Mouse (Mus musculus): Measurements from ENCODE around the gene Gm11634. TPM values are rescaled to one million over a fixed set of nuclear protein-coding genes. Genes with fewer than 3 reads are reported as not detected.

Gene Gm11634
- total and polyA plus RNA-seq, 3 experiments = not detected

- no peak for DNase-seq (ENCODE audit: extremely low read depth)
- Histone ChIP-seq H3K4me1 (ENCODE audit: control insufficient read depth in 1 of 2, insufficient read depth in 2 of 2) (peaks cover 0 to 18% of the 10 kb centered on the region in 2 experiments; a peak in 2 of 4 replicates), H3K36me3 (replicated peaks in 1 of 2; ENCODE audit: control insufficient read depth in 1 of 2, insufficient read depth in 1 of 2, low read length in 1 of 2) (peaks cover 70 to 90% of the 10 kb centered on the region in 2 experiments), H3K9ac (ENCODE audit: insufficient read depth, low read depth) (no peak overlapping the region), H3K9me3 (replicated peaks; ENCODE audit: low read length) (no peaks in the 10 kb centered on the region), H3K4me3 (replicated peaks in 1 of 3; ENCODE audit: low read depth in 2 of 3, low read length in 2 of 3, poor library complexity in 1 of 3) (no peak overlapping the region), H3K4me2 (ENCODE audit: insufficient read depth, low read depth, poor library complexity, severe bottlenecking) (no peak overlapping the region), H3K27me3 (replicated peaks) (no peaks in the 10 kb centered on the region), H3K79me2 (replicated peaks; ENCODE audit: control insufficient read depth, extremely low read depth, insufficient read depth, poor library complexity, severe bottlenecking) (no peaks in the 10 kb centered on the region), H3K27ac (ENCODE audit: insufficient read depth, low read depth) (no peak overlapping the region)
- TF ChIP-seq TBP (conservative IDR thresholded peaks at IDR 0.05; ENCODE audit: low read depth, low read length) (no peak), ELF1 (IDR thresholded peaks at IDR 0.05; ENCODE audit: low read depth, low read length) (no peak), CTCF (conservative IDR thresholded peaks at IDR 0.05 in 1 of 2, IDR thresholded peaks at IDR 0.05 in 1 of 2; ENCODE audit: low read depth in 2 of 2, low read length in 2 of 2) (peak; percentile 53 to 58; a peak in 3 of 4 replicates)
- dilution Hi-C loops (cut with MboI; ENCODE audit: extremely low pct_ligation_motif_present, extremely low pct_unique_long_range_greater_than_20kb, low sequenced_read_pairs) (no loop called here), in situ Hi-C loops (cut with MboI; ENCODE audit: low pct_ligation_motif_present, low pct_unique_long_range_greater_than_20kb, low sequenced_read_pairs) (no loop called here)
These were observed 22.9 kb downstream of the Gm11634 start for GRCm38 (mm10) chr11:101576116-101576515.

GRCm38 (mm10) chr11:101568421-101568820, 30.6 kb downstream of the Gm11634 start:
- no peak for DNase-seq (ENCODE audit: extremely low read depth)
- no peak for TF ChIP-seq NRF1 (IDR thresholded peaks at IDR 0.05; ENCODE audit: low read depth, low read length)
- Histone ChIP-seq H3K36me3 (replicated peaks in 1 of 2; ENCODE audit: control insufficient read depth in 1 of 2, insufficient read depth in 1 of 2, low read length in 1 of 2) (peaks cover 85 to 89% of the 10 kb centered on the region in 2 experiments), H3K79me2 (replicated peaks; ENCODE audit: control insufficient read depth, extremely low read depth, insufficient read depth, poor library complexity, severe bottlenecking) (no peaks in the 10 kb centered on the region), H3K9ac (ENCODE audit: insufficient read depth, low read depth) (no peak overlapping the region), H3K4me3 (replicated peaks in 1 of 3; ENCODE audit: low read depth in 2 of 3, low read length in 2 of 3, poor library complexity in 1 of 3) (no peak overlapping the region), H3K9me3 (replicated peaks; ENCODE audit: low read length) (no peaks in the 10 kb centered on the region), H3K27ac (ENCODE audit: insufficient read depth, low read depth) (no peak overlapping the region), H3K27me3 (replicated peaks) (no peaks in the 10 kb centered on the region), H3K4me2 (ENCODE audit: insufficient read depth, low read depth, poor library complexity, severe bottlenecking) (no peak overlapping the region), H3K4me1 (ENCODE audit: control insufficient read depth in 1 of 2, insufficient read depth in 2 of 2) (no peaks in the 10 kb centered on the region)
- in situ Hi-C loops (cut with MboI; ENCODE audit: low pct_ligation_motif_present, low pct_unique_long_range_greater_than_20kb, low sequenced_read_pairs) (no loop called here), dilution Hi-C loops (cut with MboI; ENCODE audit: extremely low pct_ligation_motif_present, extremely low pct_unique_long_range_greater_than_20kb, low sequenced_read_pairs) (no loop called here)

DNA sequence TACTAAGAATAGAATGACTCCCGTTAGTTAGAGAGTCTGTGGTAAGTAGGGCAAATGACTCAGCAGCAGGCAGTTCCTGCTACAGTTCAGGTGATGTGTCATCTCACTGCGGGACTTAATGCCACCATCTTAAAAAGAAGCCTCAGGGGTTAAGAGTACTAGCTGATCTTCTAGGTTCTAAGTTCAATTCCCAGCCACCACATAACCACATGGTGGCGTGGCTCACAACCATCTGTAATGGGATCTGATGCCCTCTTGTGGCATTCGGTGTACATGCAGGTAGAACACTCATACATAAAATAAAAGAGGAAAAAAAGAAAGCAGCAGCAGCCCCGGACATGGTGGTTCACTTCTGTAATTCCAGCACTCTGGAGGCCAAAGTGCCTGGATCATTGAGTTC, 36.7 kb downstream of the Gm11634 start:
- in situ Hi-C loops (cut with MboI; ENCODE audit: low pct_ligation_motif_present, low pct_unique_long_range_greater_than_20kb, low sequenced_read_pairs) (no loop called here), dilution Hi-C loops (cut with MboI; ENCODE audit: extremely low pct_ligation_motif_present, extremely low pct_unique_long_range_greater_than_20kb, low sequenced_read_pairs) (no loop called here)
- DNase-seq (ENCODE audit: extremely low read depth) = peak; percentile 90
- Histone ChIP-seq H3K9me3 (replicated peaks; ENCODE audit: low read length) (no peaks in the 10 kb centered on the region), H3K4me2 (ENCODE audit: insufficient read depth, low read depth, poor library complexity, severe bottlenecking) (no peak overlapping the region), H3K27me3 (replicated peaks) (no peaks in the 10 kb centered on the region), H3K4me3 (replicated peaks in 1 of 3; ENCODE audit: low read depth in 2 of 3, low read length in 2 of 3, poor library complexity in 1 of 3) (no peak overlapping the region), H3K79me2 (replicated peaks; ENCODE audit: control insufficient read depth, extremely low read depth, insufficient read depth, poor library complexity, severe bottlenecking) (peaks cover 5% of the 10 kb centered on the region; the same call in 1 of the 2 replicates), H3K4me1 (ENCODE audit: control insufficient read depth in 1 of 2, insufficient read depth in 2 of 2) (peaks cover 0 to 8% of the 10 kb centered on the region in 2 experiments; a peak in 1 of 4 replicates), H3K27ac (ENCODE audit: insufficient read depth, low read depth) (no peak overlapping the region), H3K36me3 (replicated peaks in 1 of 2; ENCODE audit: control insufficient read depth in 1 of 2, insufficient read depth in 1 of 2, low read length in 1 of 2) (peaks cover 63 to 77% of the 10 kb centered on the region in 2 experiments), H3K9ac (ENCODE audit: insufficient read depth, low read depth) (no peak overlapping the region)
- TF ChIP-seq POLR2A (IDR thresholded peaks at IDR 0.05; ENCODE audit: low read depth, low read length) (no peak), PAX5 (IDR thresholded peaks at IDR 0.05; ENCODE audit: low read length) (no peak), ETS1 (conservative IDR thresholded peaks at IDR 0.05; ENCODE audit: low read depth, low read length) (no peak), POLR2AphosphoS2 (IDR thresholded peaks at IDR 0.05; ENCODE audit: low read depth, low read length) (no peak), CTCF (conservative IDR thresholded peaks at IDR 0.05 in 1 of 2, IDR thresholded peaks at IDR 0.05 in 1 of 2; ENCODE audit: low read depth in 2 of 2, low read length in 2 of 2) (peak; percentile 85 to 100), HCFC1 (IDR thresholded peaks at IDR 0.05; ENCODE audit: low read depth, low read length) (peak; percentile 39), MXI1 (IDR thresholded peaks at IDR 0.05; ENCODE audit: low read depth, low read length) (0 out of 2 replicates have a peak, but pooled peaks have one; percentile 16), IRF4 (IDR thresholded peaks at IDR 0.05; ENCODE audit: low read depth, low read length) (peak; percentile 48; the same call in 1 of the 2 replicates), ZC3H11A (IDR thresholded peaks at IDR 0.05; ENCODE audit: low read depth, low read length) (no peak), RAD21 (IDR thresholded peaks at IDR 0.05; ENCODE audit: low read depth, low read length) (peak; percentile 62), MAFK (IDR thresholded peaks at IDR 0.05; ENCODE audit: insufficient replicate concordance, low read length) (no peak), ELF1 (IDR thresholded peaks at IDR 0.05; ENCODE audit: low read depth, low read length) (no peak), NRF1 (IDR thresholded peaks at IDR 0.05; ENCODE audit: low read depth, low read length) (peak; percentile 42; the same call in 1 of the 2 replicates), E2F4 (IDR thresholded peaks at IDR 0.05; ENCODE audit: insufficient replicate concordance, low read depth, low read length) (no peak), GABPA (IDR thresholded peaks at IDR 0.05; ENCODE audit: insufficient replicate concordance, low read depth, low read length) (no peak), TCF12 (IDR thresholded peaks at IDR 0.05; ENCODE audit: low read depth, low read length) (peak; percentile 58; the same call in 1 of the 2 replicates), ZNF384 (IDR thresholded peaks at IDR 0.05; ENCODE audit: low read depth, low read length) (peak; percentile 75), SIN3A (IDR thresholded peaks at IDR 0.05; ENCODE audit: low read length) (peak; percentile 61; the same call in 1 of the 2 replicates), JUN (IDR thresholded peaks at IDR 0.05; ENCODE audit: insufficient read depth, low read depth, low read length) (no peak), ZKSCAN1 (IDR thresholded peaks at IDR 0.05; ENCODE audit: borderline replicate concordance, low read depth, low read length) (no peak), USF1 (IDR thresholded peaks at IDR 0.05; ENCODE audit: low read depth, low read length) (no peak), MEF2A (IDR thresholded peaks at IDR 0.05; ENCODE audit: borderline replicate concordance, low read depth, low read length) (peak; percentile 69; the same call in 1 of the 2 replicates), TBP (conservative IDR thresholded peaks at IDR 0.05; ENCODE audit: low read depth, low read length) (no peak), KAT2A (IDR thresholded peaks at IDR 0.05; ENCODE audit: insufficient replicate concordance, low read length) (no peak)
